ENCODE assay signal across 11 mouse cellular contexts in the genomic region with DNA sequence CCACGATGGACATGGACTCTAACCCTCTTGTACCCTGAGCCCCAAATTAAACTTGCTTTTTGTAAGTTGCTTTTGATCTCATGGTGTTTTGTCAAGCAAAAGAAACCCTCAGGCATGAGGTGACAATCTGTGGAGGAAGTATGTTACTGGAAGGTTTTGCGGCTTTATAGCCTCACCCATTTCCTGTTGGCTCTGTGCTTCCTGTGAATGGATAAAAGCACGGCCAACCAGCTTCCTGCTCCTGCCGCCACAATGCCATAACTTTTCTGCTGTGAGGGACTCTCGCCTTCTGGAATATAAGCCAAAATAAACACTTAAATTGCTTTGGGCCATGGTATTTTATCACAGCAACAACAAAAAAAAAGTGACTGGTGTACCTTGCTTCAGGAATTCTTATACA. TPM values are rescaled to one million over a fixed set of nuclear protein-coding genes. Genes with fewer than 3 reads are reported as not detected.
DNase-seq lines count a peak whose midpoint lies in the region; ATAC-seq and TF ChIP-seq lines count a peak whose summit lies in the region.
"Had no signal": no experiment of that assay in that cellular context is flagged by ENCODE, and none has a peak within 500 bp of the region (broad histone marks: within the 10 kb centered on the region; RNA-seq: fewer than 3 reads in every experiment).

No protein-coding gene starts in this region.

- no peak overlapping the region for H3K27ac ChIP-seq in kidney, postnatal 0 days
- H3K27ac ChIP-seq in hindbrain, embryonic 13.5 days, result no peak overlapping the region

- H3K4me3 ChIP-seq in kidney, postnatal 0 days (replicated peaks; ENCODE audit: low read depth, low read length), result no peak overlapping the region
- H3K4me3 ChIP-seq in hindbrain, embryonic 13.5 days, result no peak overlapping the region
- H3K4me3 ChIP-seq: myocyte had no signal

- H3K9ac ChIP-seq in kidney, postnatal 0 days (ENCODE audit: low read depth, low read length), result no peak overlapping the region
- H3K9ac ChIP-seq in hindbrain, embryonic 13.5 days, result no peak overlapping the region

- H3K4me1 ChIP-seq in kidney, postnatal 0 days (replicated peaks; ENCODE audit: insufficient read depth, low read length), result no peaks in the 10 kb centered on the region
- peaks cover 15% of the 10 kb centered on the region for H3K4me1 ChIP-seq in hindbrain, embryonic 13.5 days (replicated peaks)

- ATAC-seq in granulocyte monocyte progenitor cell, adult 5-6 weeks (replicated peaks; ENCODE audit: poor library complexity, severe bottlenecking), result peak; percentile 80
- ATAC-seq in kidney, postnatal 0 days (replicated peaks; ENCODE audit: low FRiP score, low read depth), result no peak
- ATAC-seq in hindbrain, embryonic 13.5 days (ENCODE audit: low FRiP score), result no peak
- ATAC-seq: intestine, postnatal 0 days had no signal

- no peak overlapping the region for H3K4me2 ChIP-seq in kidney, postnatal 0 days (ENCODE audit: low read length)
- no peak overlapping the region for H3K4me2 ChIP-seq in hindbrain, embryonic 13.5 days

- no peaks in the 10 kb centered on the region for H3K9me3 ChIP-seq in kidney, postnatal 0 days (replicated peaks; ENCODE audit: low read length)
- H3K9me3 ChIP-seq in hindbrain, embryonic 13.5 days, result no peaks in the 10 kb centered on the region

- H3K27me3 ChIP-seq in kidney, postnatal 0 days (ENCODE audit: insufficient read depth, low read length), result no peaks in the 10 kb centered on the region
- no peaks in the 10 kb centered on the region for H3K27me3 ChIP-seq in hindbrain, embryonic 13.5 days

- WGBS in kidney, postnatal 0 days, result 42% methylated on average over 5 of the region's 5 CpGs
- 85% methylated on average over 5 of the region's 5 CpGs for WGBS in hindbrain, embryonic 13.5 days

- TF ChIP-seq CTCF in kidney, postnatal 0 days (IDR thresholded peaks at IDR 0.05; ENCODE audit: low read depth), result no peak

- peak; percentile 32 for DNase-seq in thymus, postnatal 0 days (ENCODE audit: low spot score)
- DNase-seq in thymus, postnatal 4 days, result no peak
- DNase-seq in kidney, postnatal 0 days (ENCODE audit: low spot score), result peak; percentile 44
- DNase-seq in testis, postnatal 10 days (ENCODE audit: low spot score), result no peak
- no peak for DNase-seq in urinary bladder, postnatal 4 days (ENCODE audit: low spot score in 2 of 2)
- DNase-seq: adrenal gland, postnatal 25 days; cerebellum, adult 9-11 months had no signal

- no peaks in the 10 kb centered on the region for H3K36me3 ChIP-seq in kidney, postnatal 0 days (ENCODE audit: insufficient read depth, low read length)
- H3K36me3 ChIP-seq in hindbrain, embryonic 13.5 days, result no peaks in the 10 kb centered on the region

RNA-seq across cellular contexts. Expression of a gene that starts 48.6 kb away (rescaled TPM):
- polyA plus RNA-seq in thymus, postnatal 0 days (2015; fragmentation: Nextera tagmentation; extraction: Ambion mirVana), result 181 and 185 TPM in 2 replicates
- 111 and 222 TPM in 2 replicates for total RNA-seq in granulocyte monocyte progenitor cell, adult 5-6 weeks (2014; fragmentation: Nextera tagmentation)
- 120 and 157 TPM in 2 replicates for total RNA-seq in granulocyte monocyte progenitor cell, adult 5-6 weeks (2017)
- 213 and 222 TPM in 2 replicates for polyA plus RNA-seq in kidney, postnatal 0 days (2015; fragmentation: Nextera tagmentation; extraction: Ambion mirVana)
- 194 and 200 TPM in 2 replicates for polyA plus RNA-seq in hindbrain, embryonic 13.5 days (2015; fragmentation: Nextera tagmentation; extraction: Ambion mirVana)

RNA-seq across cellular contexts. Expression of a gene that starts 48.9 kb away (rescaled TPM):
- 51.7 and 53.3 TPM in 2 replicates for polyA plus RNA-seq in thymus, postnatal 0 days (2015; fragmentation: Nextera tagmentation; extraction: Ambion mirVana)
- total RNA-seq in granulocyte monocyte progenitor cell, adult 5-6 weeks (2014; fragmentation: Nextera tagmentation), result 35.8 and 36.3 TPM in 2 replicates
- total RNA-seq in granulocyte monocyte progenitor cell, adult 5-6 weeks (2017), result 43.3 TPM in 2 replicates
- 52.1 and 53.4 TPM in 2 replicates for polyA plus RNA-seq in kidney, postnatal 0 days (2015; fragmentation: Nextera tagmentation; extraction: Ambion mirVana)
- 43.0 and 44.3 TPM in 2 replicates for polyA plus RNA-seq in hindbrain, embryonic 13.5 days (2015; fragmentation: Nextera tagmentation; extraction: Ambion mirVana)

Comparison
In these comparisons a context has a peak if more than half of its experiments do, and no peak if none do; other contexts are left out.
1. DNase-seq: peak in thymus, postnatal 0 days (single experiment) and kidney, postnatal 0 days (single experiment); none in thymus, postnatal 4 days (single experiment), testis, postnatal 10 days (single experiment) and urinary bladder, postnatal 4 days (0 of 2).